Mouse (Mus musculus) brain, adult 10 weeks (tissue): Measurements from ENCODE around the gene Bud13. TPM values are rescaled to one million over a fixed set of nuclear protein-coding genes. Genes with fewer than 3 reads are reported as not detected.

Experiments used
- polyA plus RNA-seq: library from polyadenylated mRNA; stranded (reverse); fragments of 350-450 nt; fragmentation: Illumina TruSeq; extraction: RNeasy Lipid Tissue Mini Kit (QIAGEN cat#74804); gene quantifications from one replicate; pipeline ENCODE4 v1.2.3, GENCODE M21; 2015; ENCODE audit warnings: low read depth, low replicate concordance

Gene Bud13
- 6.8 TPM for polyA plus RNA-seq

GRCm38 (mm10) chr9:46282631-46283436 lies at the start of gene Bud13:
Bud13 (plus strand) TSS chr9:46283008.

GRCm38 (mm10) chr9:46235596-46235648 lies 47.4 kb upstream of the Bud13 start, which contains the start of gene Apoc3:
Apoc3 (minus strand) TSS chr9:46235636.

GRCm38 (mm10) chr9:46240526-46241153 lies 42.2 kb upstream of the Bud13 start, which contains the start of gene Apoa4:
Apoa4 (plus strand) TSS chr9:46240696.

DNA sequence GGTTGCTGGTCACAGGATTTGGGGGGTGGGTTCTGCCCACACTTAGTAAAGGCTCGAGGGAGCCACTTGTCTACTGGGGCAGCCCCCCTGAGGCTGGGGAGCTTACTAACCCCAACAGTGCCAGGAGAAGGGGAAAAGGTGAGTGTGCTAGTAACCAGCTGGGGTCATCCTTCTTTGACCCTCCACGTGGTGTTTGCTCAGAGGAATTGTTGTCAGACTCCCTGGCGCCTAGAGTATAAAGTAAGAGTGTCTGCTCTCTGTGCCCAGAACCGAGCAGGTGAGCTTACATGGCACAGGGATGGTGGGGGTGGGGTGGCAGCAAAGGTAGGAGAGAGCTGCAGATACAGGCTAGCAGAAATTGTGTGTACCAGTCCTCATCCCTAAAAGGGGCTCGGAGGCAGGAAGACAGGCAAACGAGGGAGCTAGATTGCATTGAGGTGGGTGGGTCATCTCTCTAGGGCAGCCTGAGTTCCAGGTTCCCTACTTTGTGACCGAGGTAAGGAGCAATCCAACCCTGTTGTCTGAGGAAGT lies 14.4 kb upstream of the Bud13 start, which contains the start of gene Apoa5:
Gene Apoa5, plus strand, starts transcription at position 291 of the 531 bp plus-strand sequence.

GRCm38 (mm10) chr9:46272677-46273454 lies 9.9 kb upstream of the Bud13 start, which contains the start of gene Zpr1:
Zpr1 (plus strand) TSS chr9:46273064.

GRCm38 (mm10) chr9:46319886-46320285 lies 37.1 kb downstream of the Bud13 start, which contains the start of gene 4931429L15Rik:
4931429L15Rik (minus strand) TSS chr9:46319986.

Other genes starting within 250 kb of the Bud13 start
- 2.0 TPM for gene Apoa1, start 54.4 kb upstream of the Bud13 start, polyA plus RNA-seq
- gene Apoc3, start 47.4 kb upstream of the Bud13 start, polyA plus RNA-seq: 1.6 TPM
- not detected for gene Apoa4, start 42.3 kb upstream of the Bud13 start, polyA plus RNA-seq
- gene Apoa5, start 14.4 kb upstream of the Bud13 start, polyA plus RNA-seq: not detected
- gene Zpr1, start 9.9 kb upstream of the Bud13 start, polyA plus RNA-seq: 35.5 TPM
- gene 4931429L15Rik, start 37.0 kb downstream of the Bud13 start, polyA plus RNA-seq: not detected